Comparison of ENCODE assay signal across 27 mouse cellular contexts in the genomic region with DNA sequence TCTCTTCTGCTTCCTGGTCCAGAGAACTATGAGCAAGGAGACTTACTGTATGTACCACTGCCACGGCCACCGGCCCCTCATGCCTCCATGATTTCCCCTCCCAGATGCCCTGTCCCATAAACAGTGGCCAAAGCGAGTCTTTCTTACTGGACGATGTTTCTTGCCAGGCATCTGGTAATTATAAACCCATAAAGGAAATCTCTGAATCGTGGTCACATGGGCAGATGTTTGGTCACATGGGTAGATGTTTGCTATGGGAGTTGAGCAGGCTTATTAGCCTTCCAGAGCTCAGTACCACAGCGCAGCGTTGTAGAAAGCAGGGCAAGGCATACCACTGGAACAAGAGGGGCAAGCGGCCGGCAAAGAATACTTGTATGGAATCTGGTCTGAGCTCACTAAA.
A peak's percentile ranks its signal among the peaks of the same experiment; 100 is the strongest.
DNase-seq lines count a peak whose midpoint lies in the region; ATAC-seq and TF ChIP-seq lines count a peak whose summit lies in the region.
"Had no signal": no experiment of that assay in that cellular context is flagged by ENCODE, and none has a peak within 500 bp of the region (broad histone marks: within the 10 kb centered on the region; RNA-seq: fewer than 3 reads in every experiment).

No protein-coding gene starts in this region.

- no peak for TF ChIP-seq CTCF in ES-Bruce4 (IDR thresholded peaks at IDR 0.05; ENCODE audit: low read depth, low read length)

- no peak overlapping the region for H3K4me3 ChIP-seq in heart, embryonic 10.5 days
- H3K4me3 ChIP-seq in ES-Bruce4 (ENCODE audit: low read depth, low read length), result peak overlapping the region; percentile 56
- no peak overlapping the region for H3K4me3 ChIP-seq in liver, embryonic 11.5 days (ENCODE audit: low read depth, low read length)
- H3K4me3 ChIP-seq: embryonic facial prominence, embryonic 13.5 days; embryonic facial prominence, embryonic 15.5 days; erythroblast, embryonic 14.5 days; forebrain, embryonic 10.5 days; forebrain, embryonic 12.5 days had no signal

- no peak for TF ChIP-seq POLR2A in ES-Bruce4 (IDR thresholded peaks at IDR 0.05; ENCODE audit: insufficient read depth, low read length)

- 0 out of 2 replicates have a peak, but pooled peaks cover 4% of the 10 kb centered on the region for H3K4me1 ChIP-seq in heart, embryonic 10.5 days
- peaks cover 7% of the 10 kb centered on the region for H3K4me1 ChIP-seq in ES-Bruce4 (ENCODE audit: control insufficient read depth, insufficient read depth, low read length)
- H3K4me1 ChIP-seq in liver, embryonic 11.5 days (replicated peaks; ENCODE audit: control insufficient read depth, insufficient read depth, low read length), result no peaks in the 10 kb centered on the region

- no peaks in the 10 kb centered on the region for H3K36me3 ChIP-seq in heart, embryonic 10.5 days
- no peaks in the 10 kb centered on the region for H3K36me3 ChIP-seq in ES-Bruce4 (ENCODE audit: control insufficient read depth, insufficient read depth, low read length, poor library complexity, severe bottlenecking)
- no peaks in the 10 kb centered on the region for H3K36me3 ChIP-seq in liver, embryonic 11.5 days (ENCODE audit: control insufficient read depth, insufficient read depth, low read length)
- H3K36me3 ChIP-seq: embryonic facial prominence, embryonic 13.5 days; embryonic facial prominence, embryonic 15.5 days; forebrain, embryonic 10.5 days; forebrain, embryonic 12.5 days; G1E had no signal

- H3K27me3 ChIP-seq in heart, embryonic 10.5 days (ENCODE audit: insufficient read depth, poor library complexity, severe bottlenecking), result no peaks in the 10 kb centered on the region
- H3K27me3 ChIP-seq in ES-Bruce4 (ENCODE audit: control insufficient read depth, insufficient read depth, low read length, poor library complexity, severe bottlenecking), result no peaks in the 10 kb centered on the region
- H3K27me3 ChIP-seq in liver, embryonic 11.5 days (replicated peaks; ENCODE audit: control insufficient read depth, insufficient read depth, low read length), result no peaks in the 10 kb centered on the region
- H3K27me3 ChIP-seq: embryonic facial prominence, embryonic 13.5 days; embryonic facial prominence, embryonic 15.5 days; forebrain, embryonic 12.5 days; Patski had no signal

- 87% methylated on average over 9 of the region's 9 CpGs for WGBS in heart, embryonic 10.5 days
- WGBS in liver, embryonic 11.5 days, result 83% methylated on average over 9 of the region's 9 CpGs

- H3K4me2 ChIP-seq in liver, embryonic 11.5 days, result no peak overlapping the region
- H3K4me2 ChIP-seq: embryonic facial prominence, embryonic 13.5 days; embryonic facial prominence, embryonic 15.5 days; forebrain, embryonic 12.5 days had no signal

- no peak overlapping the region for H3K27ac ChIP-seq in heart, embryonic 10.5 days
- peak overlapping the region; percentile 71 for H3K27ac ChIP-seq in ES-Bruce4 (ENCODE audit: insufficient read depth, low read length)
- no peak overlapping the region for H3K27ac ChIP-seq in liver, embryonic 11.5 days (ENCODE audit: low read depth, low read length)
- H3K27ac ChIP-seq: embryonic facial prominence, embryonic 13.5 days; embryonic facial prominence, embryonic 15.5 days; forebrain, embryonic 10.5 days; forebrain, embryonic 12.5 days had no signal

- H3K9me3 ChIP-seq in heart, embryonic 10.5 days, result no peaks in the 10 kb centered on the region
- no peaks in the 10 kb centered on the region for H3K9me3 ChIP-seq in ES-Bruce4 (replicated peaks; ENCODE audit: control insufficient read depth, insufficient read depth, low read length, poor library complexity, severe bottlenecking)
- no peaks in the 10 kb centered on the region; the same call in 1 of the 2 replicates for H3K9me3 ChIP-seq in liver, embryonic 11.5 days (ENCODE audit: control insufficient read depth, low read length)
- H3K9me3 ChIP-seq: embryonic facial prominence, embryonic 13.5 days; embryonic facial prominence, embryonic 15.5 days; forebrain, embryonic 10.5 days; forebrain, embryonic 12.5 days had no signal

- no peak for ATAC-seq in liver, embryonic 11.5 days (replicated peaks; ENCODE audit: low FRiP score)
- ATAC-seq: forebrain, embryonic 14.5 days; forebrain, embryonic 16.5 days; Patski had no signal

- peak; percentile 64 for DNase-seq in heart, adult 11 months
- DNase-seq in heart, embryonic 10.5 days (ENCODE audit: low spot score), result no peak
- DNase-seq in R1 (ENCODE audit: low read depth, low spot score), result peak; percentile 36
- no peak for DNase-seq in gastrocnemius, postnatal 10 days
- DNase-seq in kidney, postnatal 4 days, result no peak
- no peak for DNase-seq in liver, embryonic 11.5 days (ENCODE audit: low spot score)
- DNase-seq: adrenal gland, adult 2 months; adrenal gland, postnatal 10 days; adrenal gland, postnatal 25 days; B cell, adult 2 months; cerebellum, adult 11 months; cerebellum, adult 18-20 months; cerebellum, adult 8-10 months; cerebellum, adult 9-11 months; cerebellum, postnatal 14 days; cerebellum, postnatal 36 days; embryo, embryonic 11 days had no signal

- peak overlapping the region; percentile 64 for H3K9ac ChIP-seq in ES-Bruce4 (ENCODE audit: low read depth, poor library complexity, severe bottlenecking)
- H3K9ac ChIP-seq in liver, embryonic 11.5 days (ENCODE audit: low read depth, low read length), result no peak overlapping the region
- H3K9ac ChIP-seq: embryonic facial prominence, embryonic 13.5 days; embryonic facial prominence, embryonic 15.5 days; forebrain, embryonic 12.5 days had no signal

- TF ChIP-seq EP300 in ES-Bruce4 (IDR thresholded peaks at IDR 0.05; ENCODE audit: insufficient read depth, low read depth, low read length), result 0 out of 2 replicates have a peak, but pooled peaks have one; percentile 5

Comparison
In these comparisons a context has a peak if more than half of its experiments do, and no peak if none do; other contexts are left out.
1. DNase-seq: peak in heart, adult 11 months (single experiment) and R1 (single experiment); none in heart, embryonic 10.5 days (single experiment), gastrocnemius, postnatal 10 days (single experiment), kidney, postnatal 4 days (0 of 2) and liver, embryonic 11.5 days (single experiment).